Mouse (Mus musculus): Measurements from ENCODE around the gene Cfl2. TPM values are rescaled to one million over a fixed set of nuclear protein-coding genes. Genes with fewer than 3 reads are reported as not detected.

The Cfl2 gene
- total RNA-seq (2023): 10 to 100 TPM; 51.6 to 68.1 TPM

GRCm38 (mm10) chr12:54862606-54863535 lies at the start of gene Cfl2:
TSS of gene Cfl2 (minus strand) at chr12:54862877.

Other genes with a start within 250 kb of the Cfl2 start
- gene Sptssa, start 206.3 kb downstream of the Cfl2 start, total RNA-seq (2023): 10 to 100 TPM; 28.8 to 34.9 TPM
- gene Eapp, start 167.0 kb downstream of the Cfl2 start, total RNA-seq (2023): 10 to 100 TPM; 37.5 to 42.3 TPM
- 10 to 100 TPM; 65.7 to 68.9 TPM for gene Snx6, start 67.2 kb downstream of the Cfl2 start, total RNA-seq (2023)
- not detected for gene Gm20403, start 123.7 kb upstream of the Cfl2 start, total RNA-seq (2023)
- gene Baz1a, start 151.5 kb upstream of the Cfl2 start, total RNA-seq (2023): 100 to 1,000 TPM; 264 to 292 TPM
- 1 to 10 TPM; 7.1 to 8.1 TPM for gene 2700097O09Rik, start 217.2 kb upstream of the Cfl2 start, total RNA-seq (2023)
- 10 to 100 TPM; 71.4 to 72.9 TPM for gene Srp54a, start 217.4 kb upstream of the Cfl2 start, total RNA-seq (2023)